ENCODE assay signal across 12 mouse cellular contexts in the genomic region with DNA sequence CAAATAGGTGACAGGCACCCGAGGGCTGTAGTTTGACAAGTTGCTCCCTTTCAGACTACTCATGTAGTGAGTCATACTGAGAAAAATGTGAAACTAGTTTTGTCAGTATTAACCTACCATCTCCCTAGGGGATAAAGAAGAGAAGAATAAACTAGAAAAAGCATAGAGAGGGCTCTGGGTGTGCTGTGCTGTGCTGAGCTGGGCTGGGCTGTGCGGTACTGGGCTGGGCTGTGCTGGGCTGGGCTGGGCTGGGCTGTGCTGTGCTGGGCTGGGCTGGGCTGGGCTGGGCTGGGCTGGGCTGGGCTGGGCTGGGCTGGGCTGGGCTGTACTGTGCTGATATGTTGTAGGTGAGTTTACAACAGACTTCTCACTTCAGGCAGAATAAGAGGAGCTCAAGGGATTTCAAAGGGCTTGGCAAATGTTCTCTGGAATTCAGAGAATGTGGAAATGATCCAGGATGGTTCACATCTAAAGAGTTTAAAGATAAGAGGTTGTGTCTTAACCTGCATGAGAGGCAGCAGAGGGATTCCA.
A peak's percentile ranks its signal among the peaks of the same experiment; 100 is the strongest.
DNase-seq lines count a peak whose midpoint lies in the region; ATAC-seq and TF ChIP-seq lines count a peak whose summit lies in the region.
"Had no signal": no experiment of that assay in that cellular context is flagged by ENCODE, and none has a peak within 500 bp of the region (broad histone marks: within the 10 kb centered on the region; RNA-seq: fewer than 3 reads in every experiment).

No protein-coding gene starts in this region.

- H3K27me3 ChIP-seq in limb, embryonic 13.5 days: no peaks in the 10 kb centered on the region
- no peaks in the 10 kb centered on the region for H3K27me3 ChIP-seq in limb, embryonic 10.5 days (ENCODE audit: low read depth, poor library complexity, severe bottlenecking)
- no peaks in the 10 kb centered on the region for H3K27me3 ChIP-seq in limb, embryonic 14.5 days (ENCODE audit: control insufficient read depth, insufficient read depth, low read length)
- H3K27me3 ChIP-seq in myocyte (ENCODE audit: control insufficient read depth, insufficient read depth, insufficient read length): no peaks in the 10 kb centered on the region
- H3K27me3 ChIP-seq: heart, embryonic 15.5 days; midbrain, embryonic 13.5 days; neural tube, embryonic 15.5 days had no signal

- peak; percentile 48; the same call in 1 of the 2 replicates for ATAC-seq in limb, embryonic 13.5 days (ENCODE audit: low FRiP score, low read depth)
- ATAC-seq in limb, embryonic 14.5 days (ENCODE audit: low FRiP score, low read depth): no peak
- ATAC-seq in cerebellum, adult (ENCODE audit: insufficient number of reproducible peaks, low FRiP score, low TSS enrichment): no peak
- ATAC-seq: midbrain, embryonic 13.5 days had no signal

- WGBS in limb, embryonic 13.5 days: 30% methylated on average over 2 of the region's 2 CpGs
- WGBS in limb, embryonic 10.5 days: 40% methylated on average over 2 of the region's 2 CpGs
- 38% methylated on average over 2 of the region's 2 CpGs for WGBS in limb, embryonic 14.5 days

- no peak overlapping the region for H3K4me2 ChIP-seq in limb, embryonic 13.5 days (replicated peaks)
- no peak overlapping the region for H3K4me2 ChIP-seq in limb, embryonic 14.5 days (replicated peaks; ENCODE audit: low read depth, low read length, severe bottlenecking)
- peak overlapping the region; percentile 8 for H3K4me2 ChIP-seq in myocyte (ENCODE audit: low read depth)
- H3K4me2 ChIP-seq: heart, embryonic 15.5 days; midbrain, embryonic 13.5 days; neural tube, embryonic 15.5 days had no signal

- H3K27ac ChIP-seq in limb, embryonic 13.5 days: no peak overlapping the region
- H3K27ac ChIP-seq in limb, embryonic 10.5 days: no peak overlapping the region
- no peak overlapping the region for H3K27ac ChIP-seq in limb, embryonic 14.5 days (replicated peaks; ENCODE audit: low read depth, low read length)
- H3K27ac ChIP-seq: heart, embryonic 15.5 days; midbrain, embryonic 13.5 days; neural tube, embryonic 15.5 days had no signal

- H3K9me3 ChIP-seq in limb, embryonic 13.5 days: no peaks in the 10 kb centered on the region
- H3K9me3 ChIP-seq in limb, embryonic 10.5 days (replicated peaks): no peaks in the 10 kb centered on the region
- no peaks in the 10 kb centered on the region for H3K9me3 ChIP-seq in limb, embryonic 14.5 days (ENCODE audit: control insufficient read depth, low read length)
- H3K9me3 ChIP-seq: heart, embryonic 15.5 days; midbrain, embryonic 13.5 days; neural tube, embryonic 15.5 days had no signal

- no peaks in the 10 kb centered on the region for H3K79me2 ChIP-seq in myocyte (ENCODE audit: control insufficient read depth, insufficient read depth)

- no peak overlapping the region for H3ac ChIP-seq in myocyte (ENCODE audit: control insufficient read depth, insufficient read length)

- no peak for TF ChIP-seq POLR2A in limb, embryonic 14.5 days (IDR thresholded peaks at IDR 0.05; ENCODE audit: borderline replicate concordance, extremely low read depth, insufficient read depth, insufficient read length)
- no peak for TF ChIP-seq POLR2A in myocyte (IDR thresholded peaks at IDR 0.05; ENCODE audit: insufficient read length, low read depth)

- H3K4me3 ChIP-seq in limb, embryonic 13.5 days: no peak overlapping the region
- no peak overlapping the region for H3K4me3 ChIP-seq in limb, embryonic 10.5 days
- no peak overlapping the region for H3K4me3 ChIP-seq in limb, embryonic 14.5 days (replicated peaks; ENCODE audit: low read length)
- no peak overlapping the region for H3K4me3 ChIP-seq in myocyte
- H3K4me3 ChIP-seq: heart, embryonic 15.5 days; midbrain, embryonic 13.5 days; neural tube, embryonic 15.5 days had no signal

- no peaks in the 10 kb centered on the region for H3K4me1 ChIP-seq in limb, embryonic 13.5 days
- no peaks in the 10 kb centered on the region for H3K4me1 ChIP-seq in limb, embryonic 10.5 days
- peaks cover 3% of the 10 kb centered on the region; the same call in 1 of the 2 replicates for H3K4me1 ChIP-seq in limb, embryonic 14.5 days (ENCODE audit: control insufficient read depth, insufficient read depth, low read length)
- H3K4me1 ChIP-seq: heart, embryonic 15.5 days; midbrain, embryonic 13.5 days; neural tube, embryonic 15.5 days had no signal

- DNase-seq in limb, embryonic 10.5 days (ENCODE audit: low spot score): no peak
- peak; percentile 82 for DNase-seq in ZHBTc4 (ENCODE audit: low read depth, low spot score)
- peak; percentile 51 for DNase-seq in limb, embryonic 14.5 days (ENCODE audit: low spot score)
- no peak for DNase-seq in layer of hippocampus, adult 18-20 months (ENCODE audit: low spot score in 2 of 2)
- no peak for DNase-seq in right cerebral cortex, postnatal 36 days (ENCODE audit: low spot score in 2 of 2)
- DNase-seq: thymus, postnatal 25 days had no signal

- H3K36me3 ChIP-seq in limb, embryonic 13.5 days: no peaks in the 10 kb centered on the region
- no peaks in the 10 kb centered on the region for H3K36me3 ChIP-seq in limb, embryonic 10.5 days
- no peaks in the 10 kb centered on the region for H3K36me3 ChIP-seq in limb, embryonic 14.5 days (ENCODE audit: control insufficient read depth, insufficient read depth, low read length)
- H3K36me3 ChIP-seq in myocyte (ENCODE audit: control insufficient read depth, insufficient read depth): no peaks in the 10 kb centered on the region
- H3K36me3 ChIP-seq: heart, embryonic 15.5 days; midbrain, embryonic 13.5 days; neural tube, embryonic 15.5 days had no signal

- H3K9ac ChIP-seq in limb, embryonic 13.5 days: no peak overlapping the region
- no peak overlapping the region for H3K9ac ChIP-seq in limb, embryonic 14.5 days (ENCODE audit: low read depth, low read length, severe bottlenecking)
- H3K9ac ChIP-seq: heart, embryonic 15.5 days; midbrain, embryonic 13.5 days; neural tube, embryonic 15.5 days had no signal

TF ChIP-seq in myocyte, 11 proteins besides CTCF, POLR2A, EP300 and RAD21:
- TF ChIP-seq TCF3 (IDR thresholded peaks at IDR 0.05; ENCODE audit: insufficient read length, low read depth) (no peak), SRF (IDR thresholded peaks at IDR 0.05; ENCODE audit: control insufficient read depth, insufficient read length, low read depth) (no peak), MAX (IDR thresholded peaks at IDR 0.05; ENCODE audit: low read depth) (no peak), CEBPB (IDR thresholded peaks at IDR 0.05; ENCODE audit: insufficient read depth, poor library complexity, severe bottlenecking) (no peak), E2F4 (IDR thresholded peaks at IDR 0.05; ENCODE audit: insufficient read depth) (no peak), MYOD1 (IDR thresholded peaks at IDR 0.05; ENCODE audit: control insufficient read depth in 1 of 3, insufficient read length in 2 of 3, low read depth in 2 of 3) (no peak)

Comparison
In these comparisons a context has a peak if more than half of its experiments do, and no peak if none do; other contexts are left out.
1. DNase-seq: peak in ZHBTc4 (single experiment) and limb, embryonic 14.5 days (single experiment); none in limb, embryonic 10.5 days (single experiment), layer of hippocampus, adult 18-20 months (0 of 2) and right cerebral cortex, postnatal 36 days (0 of 2).